Mouse (Mus musculus): ENCODE data around the gene Add1.

Gene Add1

GRCm38 (mm10) chr5:34670280-34670679 is 96.8 kb downstream of the Add1 start:
- no peak for DNase-seq (ENCODE audit: low spot score in 2 of 2)
